Mouse (Mus musculus) ES-E14 (cell line): ENCODE measurements around the gene Srgap1.

ENCODE experiments used
- CHD2 ChIP-seq: IDR thresholded peaks from 2 replicates; pipeline ENCODE4 v1.6.1; 2014; ENCODE audit warnings: mild to moderate bottlenecking, low read depth, low read length, inconsistent platforms
- HCFC1 ChIP-seq: IDR thresholded peaks from 2 replicates; pipeline ENCODE4 v1.6.1; 2012; ENCODE audit warnings: low read length, inconsistent platforms, borderline replicate concordance; ENCODE audit not compliant: insufficient read depth
- MAFK ChIP-seq: IDR thresholded peaks from 2 replicates; pipeline ENCODE4 v1.6.1; 2014; ENCODE audit warnings: mild to moderate bottlenecking, low read depth, low read length, inconsistent platforms; ENCODE audit not compliant: insufficient read depth
- ZC3H11A ChIP-seq: IDR thresholded peaks from 2 replicates; pipeline ENCODE4 v1.6.1; 2012; ENCODE audit warnings: low read depth, mild to moderate bottlenecking, inconsistent platforms, low read length, borderline replicate concordance
- ZNF384 ChIP-seq: IDR thresholded peaks from 2 replicates; pipeline ENCODE4 v1.6.1; 2012; ENCODE audit warnings: low read depth, low read length, inconsistent platforms

DNA sequence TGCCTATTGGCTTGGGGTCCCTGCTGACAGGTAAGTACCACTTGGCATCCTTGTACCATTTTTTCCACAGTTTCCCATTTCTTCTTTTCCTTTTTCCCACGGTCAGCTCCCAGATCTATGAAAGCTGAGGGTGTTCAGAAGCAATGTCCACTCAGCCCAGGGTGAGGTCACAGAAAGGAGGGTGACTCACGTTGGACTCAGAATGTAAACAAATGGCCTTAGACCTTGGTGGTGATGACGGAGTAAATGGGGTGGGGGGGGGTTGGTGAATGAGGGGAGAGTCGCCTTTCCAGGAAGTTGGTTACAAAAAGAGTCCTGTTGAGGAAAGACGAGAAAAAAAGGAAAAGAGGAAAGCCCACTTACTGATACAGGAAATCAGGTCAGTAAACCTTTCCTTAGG, 224.4 kb downstream of the Srgap1 start:
- TF ChIP-seq ZNF384 (no peak), MAFK (no peak), CHD2 (no peak), HCFC1 (no peak), ZC3H11A (no peak)
